Mouse (Mus musculus) lung, embryonic 14.5 days (tissue): ENCODE results near the gene Eef1akmt2. TPM values are rescaled to one million over a fixed set of nuclear protein-coding genes. Genes with fewer than 3 reads are reported as not detected.

Experiments
- ATAC-seq: fragments of 200-750 bp; cut with Nextera tagmentation; 2 replicates; pipeline ENCODE4 v1.8.0; 2017; ENCODE audit warnings: mild to moderate bottlenecking, moderate TSS enrichment, moderate library complexity; ENCODE audit not compliant: insufficient read depth
- DNase-seq: peaks from one replicate; pipeline ENCODE4 v3.0.0-alpha.2; 2015
- H3K27ac ChIP-seq: fragments of 300-500 bp; sonication (generic); 2 replicates; pipeline ENCODE4 v1.5.1; 2014; ENCODE audit warnings: low read depth, mild to moderate bottlenecking, moderate library complexity
- H3K27me3 ChIP-seq: fragments of 300-500 bp; sonication (generic); 2 replicates; pipeline ENCODE4 v1.6.1; 2014; ENCODE audit warnings: low read length, control low read depth; ENCODE audit not compliant: insufficient read depth
- H3K36me3 ChIP-seq: fragments of 300-500 bp; sonication (generic); 2 replicates; pipeline ENCODE4 v1.6.1; 2014; ENCODE audit warnings: control low read depth; ENCODE audit not compliant: insufficient read depth
- H3K4me1 ChIP-seq: fragments of 300-500 bp; sonication (generic); 2 replicates; pipeline ENCODE4 v1.6.1; 2014; ENCODE audit warnings: antibody characterized with exemption, control low read depth; ENCODE audit not compliant: insufficient read depth
- H3K4me2 ChIP-seq: fragments of 300-500 bp; sonication (generic); 2 replicates; pipeline ENCODE4 v1.6.1; 2014; ENCODE audit warnings: mild to moderate bottlenecking
- H3K4me3 ChIP-seq: fragments of 300-500 bp; sonication (generic); 2 replicates; pipeline ENCODE4 v1.5.1; 2014; ENCODE audit warnings: low read depth, low read length
- H3K9ac ChIP-seq: fragments of 300-500 bp; sonication (generic); 2 replicates; pipeline ENCODE4 v1.6.1; 2014
- H3K9me3 ChIP-seq: fragments of 300-500 bp; sonication (generic); 2 replicates; pipeline ENCODE4 v1.6.1; 2016; ENCODE audit warnings: low read depth, low read length, control low read depth
- CTCF ChIP-seq: IDR thresholded peaks from 2 replicates; pipeline ENCODE4 v1.5.1; 2016; ENCODE audit warnings: antibody characterized with exemption, low read depth
- WGBS: fragments of 180-500 bp; shearing (Covaris S2); extraction: QIAGEN DNeasy Blood & Tissue Kit; methylation state at CpG from one replicate; pipeline ENCODE4 v1.1.7; 2014; 5-methylcytosine and 5-hydroxymethylcytosine counted together
- polyA plus RNA-seq: library from polyadenylated mRNA; unstranded; fragments of >200 nt; fragmentation: Nextera tagmentation; extraction: Ambion mirVana; gene quantifications from 2 replicates; pipeline ENCODE4 v1.2.1, GENCODE M21; 2014

The Eef1akmt2 gene
- polyA plus RNA-seq, 1 experiment from 2014 or later, result 61.8 TPM

GRCm38 (mm10) chr7:132816528-132816927, 35.9 kb downstream of the Eef1akmt2 start:
- Histone ChIP-seq H3K4me1 (no peaks in the 10 kb centered on the region), H3K9me3 (no peaks in the 10 kb centered on the region)
- WGBS, result 85% methylated on average over 2 of the region's 2 CpGs

GRCm38 (mm10) chr7:132815081-132815480, 37.4 kb downstream of the Eef1akmt2 start:
- H3K9ac ChIP-seq, result no peak overlapping the region
- no peak overlapping the region for H3K27ac ChIP-seq
- no peak for ATAC-seq
- H3K9me3 ChIP-seq, result no peaks in the 10 kb centered on the region
- H3K36me3 ChIP-seq, result no peaks in the 10 kb centered on the region; the same call in 1 of the 2 replicates
- H3K4me3 ChIP-seq, result no peak overlapping the region
- 71% methylated on average over 5 of the region's 5 CpGs for WGBS
- H3K27me3 ChIP-seq, result no peaks in the 10 kb centered on the region
- 0 out of 2 replicates have a peak, but pooled peaks have one; percentile 14 for TF ChIP-seq CTCF
- H3K4me2 ChIP-seq, result no peak overlapping the region
- peaks cover 8% of the 10 kb centered on the region for H3K4me1 ChIP-seq
- no peak for DNase-seq

More at GRCm38 (mm10) chr7:132816528-132816927, 35.9 kb downstream of the Eef1akmt2 start:
- ATAC-seq (no peak), DNase-seq (no peak)
- H3K36me3 ChIP-seq, result peaks cover 6% of the 10 kb centered on the region; the same call in 1 of the 2 replicates
- H3K9ac ChIP-seq, result no peak overlapping the region
- H3K4me2 ChIP-seq, result no peak overlapping the region
- H3K4me3 ChIP-seq, result no peak overlapping the region
- H3K27me3 ChIP-seq, result no peaks in the 10 kb centered on the region
- H3K27ac ChIP-seq, result no peak overlapping the region
- TF ChIP-seq CTCF, result no peak

- peak overlapping the region; percentile 94 for H3K27ac ChIP-seq
- H3K36me3 ChIP-seq, result no peaks in the 10 kb centered on the region
- no peaks in the 10 kb centered on the region for H3K27me3 ChIP-seq
- DNase-seq (no peak), ATAC-seq (peak; percentile 19)
- H3K4me3 ChIP-seq, result peak overlapping the region; percentile 70
- no peaks in the 10 kb centered on the region for H3K9me3 ChIP-seq
- H3K4me2 ChIP-seq, result peak overlapping the region; percentile 84
- no peak for TF ChIP-seq CTCF
- peak overlapping the region; percentile 83 for H3K9ac ChIP-seq
- peaks cover 12% of the 10 kb centered on the region for H3K4me1 ChIP-seq
- under 1% methylated on average over 7 of the region's 7 CpGs for WGBS
These were observed 38.4 kb downstream of the Eef1akmt2 start for GRCm38 (mm10) chr7:132814089-132814450.

GRCm38 (mm10) chr7:132813416-132814088, 38.9 kb downstream of the Eef1akmt2 start, which contains the start of gene Fam53b:
Fam53b (minus strand) TSS chr7:132813886.
- WGBS, result under 1% methylated on average over 80 of the region's 85 CpGs

GRCm38 (mm10) chr7:132812619-132813415, 39.7 kb downstream of the Eef1akmt2 start:
- Histone ChIP-seq H3K4me3 (peak overlapping the region; percentile 70), H3K9me3 (no peaks in the 10 kb centered on the region), H3K36me3 (no peaks in the 10 kb centered on the region), H3K27me3 (no peaks in the 10 kb centered on the region), H3K4me2 (peak overlapping the region; percentile 84), H3K27ac (peak overlapping the region; percentile 94), H3K9ac (peak overlapping the region; percentile 83), H3K4me1 (peaks cover 20% of the 10 kb centered on the region)
- TF ChIP-seq CTCF, result 0 out of 2 replicates have a peak, but pooled peaks have one; percentile 1
- peak; percentile 69 for DNase-seq
- under 1% methylated on average over 59 of the region's 59 CpGs for WGBS
- ATAC-seq, result peak; percentile 39

More at GRCm38 (mm10) chr7:132813416-132814088, 38.9 kb downstream of the Eef1akmt2 start, which contains the start of gene Fam53b:
- peak within 1 kb of the TSS; percentile 94 for H3K27ac ChIP-seq
- no peaks in the 10 kb centered on the region for H3K9me3 ChIP-seq
- H3K27me3 ChIP-seq, result no peaks in the 10 kb centered on the region
- DNase-seq (peak; percentile 74), ATAC-seq (peak; percentile 70)
- H3K4me2 ChIP-seq, result peak within 1 kb of the TSS; percentile 84
- H3K4me3 ChIP-seq, result peak within 1 kb of the TSS; percentile 70
- H3K9ac ChIP-seq, result peak within 1 kb of the TSS; percentile 83
- H3K36me3 ChIP-seq, result no peaks in the 10 kb centered on the region
- H3K4me1 ChIP-seq, result peaks cover 17% of the 10 kb centered on the region
- 0 out of 2 replicates have a peak, but pooled peaks have one; percentile 37 for TF ChIP-seq CTCF

GRCm38 (mm10) chr7:132811716-132812618, 40.5 kb downstream of the Eef1akmt2 start:
- Histone ChIP-seq H3K9ac (peak overlapping the region; percentile 83), H3K4me2 (peak overlapping the region; percentile 84), H3K27ac (peak overlapping the region; percentile 94), H3K4me3 (peak overlapping the region; percentile 70), H3K9me3 (no peaks in the 10 kb centered on the region), H3K27me3 (no peaks in the 10 kb centered on the region), H3K36me3 (no peaks in the 10 kb centered on the region), H3K4me1 (peaks cover 28% of the 10 kb centered on the region)
- DNase-seq (peak; percentile 61), ATAC-seq (no peak)
- WGBS, result 12% methylated on average over 23 of the region's 23 CpGs
- peak; percentile 35 for TF ChIP-seq CTCF
